Mouse (Mus musculus) kidney, adult 8-10 months (tissue): Measurements from ENCODE around the gene Meis2.

Experiments
- DNase-seq, 2 experiments: peaks; one replicate each; pipeline ENCODE4 v3.0.0; 2022

The Meis2 gene

DNA sequence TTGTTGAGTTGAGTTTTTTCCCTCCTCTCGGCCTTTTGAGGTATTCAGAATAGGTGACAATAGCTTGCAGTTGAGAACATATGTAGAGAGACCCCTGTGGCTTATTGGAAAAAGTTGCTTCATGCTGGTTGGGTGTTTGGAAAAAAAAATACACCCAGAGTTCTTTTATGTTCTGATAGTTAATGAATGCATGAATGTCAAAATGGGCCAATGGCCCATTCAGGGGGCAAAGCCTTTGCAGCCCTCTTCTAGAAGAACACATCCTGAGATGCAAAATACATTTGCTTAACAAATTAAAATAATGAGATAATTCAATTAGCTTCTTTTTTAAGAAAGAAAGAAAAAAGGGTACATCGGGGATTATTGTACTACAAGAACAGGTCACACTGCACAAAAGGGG lies 69.2 kb downstream of the Meis2 start:
- no peak for DNase-seq

DNA sequence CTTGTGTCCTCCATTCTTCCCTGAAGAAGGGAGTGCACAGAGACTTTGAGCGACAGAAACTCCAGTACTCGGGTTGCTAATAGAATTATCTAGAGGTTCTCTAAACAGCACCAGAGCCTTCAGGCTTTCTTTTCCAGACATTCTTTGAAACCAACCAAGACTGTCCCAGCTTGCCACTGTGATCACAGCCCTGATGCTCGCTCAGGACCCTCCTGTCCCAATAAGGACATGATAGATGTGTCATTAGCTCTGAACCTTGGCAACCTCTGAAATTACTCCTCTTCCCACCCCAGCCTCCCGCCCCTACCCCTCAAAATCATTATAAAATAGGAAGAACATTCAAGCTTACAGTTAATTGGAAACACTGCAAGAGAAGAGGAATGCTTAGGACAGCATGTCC lies 71.8 kb downstream of the Meis2 start:
- no peak for DNase-seq

DNA sequence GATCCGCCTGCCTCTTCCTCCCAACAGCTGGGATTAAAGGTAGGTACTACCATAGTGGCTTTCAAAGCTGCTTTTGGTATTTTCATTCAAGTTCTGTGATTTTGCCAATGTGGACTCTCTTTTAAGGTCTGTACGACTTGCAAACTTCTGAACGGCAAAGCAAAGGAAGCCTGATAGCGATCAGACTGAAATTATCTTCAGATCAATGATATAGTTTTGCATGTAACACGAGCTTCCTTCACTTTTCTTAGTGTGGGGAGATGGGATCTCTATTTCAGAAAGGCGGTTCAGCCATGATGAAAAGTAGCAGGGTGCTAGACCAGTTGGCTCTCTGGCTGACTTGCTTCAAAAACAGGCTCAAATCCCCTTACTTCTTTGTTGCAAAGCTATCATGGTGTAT lies 76.4 kb downstream of the Meis2 start:
- no peak for DNase-seq

- DNase-seq = no peak
Observed at GRCm38 (mm10) chr2:115988448-115988847, 77.2 kb downstream of the Meis2 start.

DNA sequence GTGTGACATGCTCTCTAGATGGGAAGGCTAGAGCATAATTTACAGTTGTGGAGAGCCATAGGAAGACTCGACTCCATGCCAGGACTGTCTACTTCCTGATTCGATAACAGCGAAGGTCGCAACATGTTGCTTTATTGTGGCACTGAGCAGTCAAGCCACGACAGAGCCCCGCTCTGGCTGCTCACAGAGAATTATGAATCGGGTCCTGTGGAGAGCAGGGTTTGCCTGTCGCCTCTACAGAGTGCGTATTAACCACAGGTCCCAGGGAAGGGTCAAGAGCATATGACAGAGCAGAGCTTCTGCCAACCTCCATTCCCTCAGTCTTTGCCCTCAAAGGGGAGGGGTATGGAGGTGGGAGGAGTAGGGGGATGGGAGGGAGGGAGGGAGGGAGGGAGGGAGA lies 80.7 kb downstream of the Meis2 start:
- DNase-seq = no peak

DNA sequence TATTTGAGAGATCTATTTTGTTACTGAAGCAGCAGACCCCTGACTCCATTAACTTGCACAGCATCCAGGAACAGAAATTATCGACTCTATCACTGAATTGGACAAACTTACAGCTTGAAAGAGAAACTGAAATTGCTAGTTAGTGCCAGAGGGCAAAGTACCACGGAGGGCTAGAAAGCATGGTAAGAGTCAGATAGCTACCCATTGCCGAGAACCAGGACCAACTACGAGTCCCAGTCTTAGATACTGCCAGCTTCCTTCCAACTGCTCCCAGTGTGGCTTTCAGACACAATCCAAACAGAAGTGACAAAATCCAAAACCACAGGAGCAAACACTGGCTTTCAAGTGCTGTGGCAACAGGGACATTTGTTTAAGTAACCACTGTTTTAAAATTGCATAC lies 81.2 kb downstream of the Meis2 start:
- DNase-seq = no peak

DNA sequence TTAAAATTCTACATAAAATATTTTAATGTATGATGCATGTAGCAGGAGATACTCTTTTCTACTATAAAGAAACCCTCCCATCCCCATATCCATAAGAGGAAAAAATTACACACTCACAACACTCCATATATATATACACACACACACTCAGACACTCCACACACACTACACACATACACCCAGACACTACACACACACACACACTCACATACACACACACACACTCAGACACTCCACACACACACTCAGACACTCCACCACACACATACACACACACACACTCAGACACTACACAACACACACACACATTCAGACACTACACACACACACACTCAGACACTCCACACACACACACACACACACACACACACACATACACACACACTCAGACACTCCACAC lies 85.1 kb downstream of the Meis2 start:
- no peak for DNase-seq

GRCm38 (mm10) chr2:115979683-115980476 lies 85.8 kb downstream of the Meis2 start:
- peak; percentile 9 to 14 for DNase-seq

DNA sequence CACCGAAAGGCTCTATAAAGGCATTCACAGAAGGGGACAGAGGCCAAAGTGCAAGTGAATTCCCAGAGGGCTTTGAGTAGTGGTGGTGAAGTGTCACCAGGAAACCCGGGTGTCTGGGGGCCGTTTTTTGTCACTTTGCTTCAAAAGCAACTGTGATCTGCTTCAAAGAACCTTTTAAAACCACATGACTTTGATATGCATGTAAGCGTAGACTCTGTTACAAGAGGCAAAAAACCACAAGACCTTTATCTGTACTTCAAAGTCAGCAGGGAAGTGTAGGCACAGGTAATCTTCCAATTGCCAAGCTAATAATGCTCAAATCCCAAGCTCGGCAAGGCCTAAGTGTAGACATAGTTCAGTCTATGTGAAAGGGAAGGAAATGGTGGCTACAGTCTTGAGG lies 87.0 kb downstream of the Meis2 start:
- no peak for DNase-seq

- DNase-seq = no peak
Observed at GRCm38 (mm10) chr2:115971296-115971805, 94.3 kb downstream of the Meis2 start.

DNA sequence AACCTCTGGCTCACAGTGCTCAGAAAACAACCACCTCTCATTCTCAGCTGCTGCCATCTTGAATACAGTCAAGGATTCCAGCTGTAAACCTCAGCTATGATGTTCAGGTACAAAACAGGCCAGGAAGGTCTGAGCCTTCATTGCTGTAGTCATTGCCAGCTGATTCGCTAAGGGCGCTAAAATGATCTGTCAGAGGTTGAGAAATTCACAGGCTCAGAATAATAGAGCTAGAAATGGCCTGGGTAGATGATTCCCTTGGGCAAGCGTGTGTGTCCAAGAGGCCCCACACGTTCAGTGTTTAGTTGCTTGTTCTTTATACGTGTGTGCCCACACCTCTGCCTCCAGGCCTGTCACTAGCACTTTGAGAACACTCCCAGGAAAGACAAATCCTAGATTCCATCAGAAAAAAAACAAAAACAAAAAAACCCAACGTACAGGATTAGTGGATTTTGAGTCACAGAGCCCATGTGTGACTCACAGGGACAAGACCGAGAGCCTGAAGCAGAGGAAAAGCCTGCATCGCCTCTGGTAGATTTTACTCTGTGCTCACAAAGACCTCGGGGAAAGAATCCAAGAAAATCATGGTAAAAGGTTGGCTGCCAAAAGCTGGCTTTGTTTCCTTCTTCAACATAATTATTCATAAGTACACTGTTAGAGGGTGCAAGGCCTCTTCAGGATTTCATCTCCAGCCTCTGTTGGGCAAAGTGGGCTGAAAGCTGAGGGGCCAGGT lies 95.4 kb downstream of the Meis2 start:
- no peak for DNase-seq

DNA sequence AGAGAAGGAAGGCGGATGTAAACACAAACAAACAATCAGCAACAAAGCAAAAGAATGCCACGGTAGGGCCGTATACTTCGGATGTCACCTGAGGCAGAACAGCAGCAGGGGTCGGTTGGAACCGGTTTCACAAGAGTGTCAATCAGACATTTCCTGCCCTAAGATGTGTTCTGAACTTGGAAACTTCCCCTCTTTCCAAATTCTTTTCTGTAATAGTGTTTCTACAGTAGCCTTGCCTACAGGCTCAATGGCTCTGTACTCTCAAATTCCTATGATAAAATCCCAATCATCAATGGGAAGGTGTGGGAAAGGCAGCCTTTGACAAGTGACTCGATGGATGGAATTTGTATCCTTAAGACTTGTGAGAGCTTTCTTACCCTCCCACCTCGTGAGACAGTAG lies 96.4 kb downstream of the Meis2 start:
- DNase-seq = no peak

DNA sequence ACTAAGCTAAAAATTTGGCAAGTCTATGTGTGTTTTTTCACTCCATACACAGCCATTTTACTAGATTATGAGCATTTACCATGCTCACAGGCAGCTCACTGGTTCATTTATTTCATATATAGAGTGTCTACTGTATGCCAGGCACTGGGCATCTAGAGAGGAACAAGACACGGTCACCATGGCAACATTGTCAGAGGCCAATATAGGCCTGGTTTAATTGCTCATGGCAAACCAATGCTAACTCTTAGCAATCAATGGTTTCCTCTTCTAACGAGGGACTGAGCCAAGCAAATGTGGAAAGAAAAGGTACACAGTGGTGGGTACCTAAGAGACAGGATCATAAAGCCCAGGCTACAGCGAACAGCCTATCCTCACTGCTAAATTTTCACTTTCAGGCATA lies 100.7 kb downstream of the Meis2 start:
- no peak for DNase-seq

DNA sequence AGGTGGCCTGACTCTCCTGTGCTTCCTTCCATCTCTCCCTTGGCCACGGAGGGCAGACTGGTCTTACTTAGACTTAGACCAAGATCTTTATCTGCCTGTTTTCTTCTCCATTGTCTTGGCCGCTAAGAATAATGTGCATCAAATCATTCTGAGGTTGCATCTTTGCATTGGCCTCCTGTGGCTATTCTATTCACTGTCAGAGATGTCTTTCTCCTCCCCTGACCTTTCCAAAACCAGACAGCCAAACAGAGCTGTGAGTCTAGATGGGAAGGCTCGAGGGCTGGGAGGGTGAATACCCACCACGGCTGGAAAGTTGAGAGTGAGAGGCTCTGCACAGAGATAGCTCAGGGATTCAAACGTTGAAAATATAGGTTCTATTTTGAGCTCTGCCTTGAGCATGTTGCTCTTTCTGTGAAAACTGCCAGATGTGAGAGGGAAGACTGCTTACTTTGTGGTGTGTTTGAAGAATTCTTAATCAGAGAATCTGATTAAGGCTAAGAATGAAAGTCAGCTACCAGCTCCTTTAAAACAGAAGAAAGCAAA lies 102.3 kb downstream of the Meis2 start:
- DNase-seq = no peak

DNA sequence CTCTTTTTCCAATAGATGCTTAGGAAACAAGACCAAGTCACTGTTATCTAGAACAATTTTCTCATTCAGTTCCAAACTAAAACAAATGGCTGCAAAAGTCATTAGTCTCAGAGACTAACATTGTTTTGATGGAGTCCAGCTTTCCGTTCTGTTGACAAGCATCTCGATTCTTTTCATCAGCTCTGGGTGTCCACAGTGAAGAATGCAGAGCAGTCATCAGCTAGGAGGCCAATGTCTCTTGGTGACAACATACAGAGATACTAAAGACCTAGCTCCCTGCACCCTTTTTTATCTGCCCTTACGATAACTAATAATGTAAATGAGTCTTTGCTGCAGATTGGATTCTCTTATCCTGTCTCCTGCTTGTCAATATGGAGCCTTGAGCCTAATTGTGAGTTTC lies 102.9 kb downstream of the Meis2 start:
- no peak for DNase-seq

DNA sequence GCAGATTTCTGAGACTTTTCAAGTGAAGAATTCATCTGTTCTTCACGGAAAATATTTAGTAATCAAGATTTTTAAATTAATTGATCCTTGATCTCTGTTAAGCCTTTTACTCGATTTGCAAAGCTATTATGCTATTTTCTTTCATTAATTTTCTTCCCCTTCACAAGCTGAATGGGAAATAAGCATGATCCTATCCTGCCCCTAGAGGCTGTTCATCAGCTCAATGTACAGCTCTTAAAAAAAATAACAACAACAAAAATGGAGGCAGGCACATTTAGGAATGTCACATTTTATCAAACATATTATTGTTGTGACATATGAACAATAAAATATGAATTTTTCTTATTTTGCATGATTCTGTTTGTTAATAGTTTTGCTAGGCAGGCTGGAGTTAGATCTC lies 103.5 kb downstream of the Meis2 start:
- no peak for DNase-seq

DNA sequence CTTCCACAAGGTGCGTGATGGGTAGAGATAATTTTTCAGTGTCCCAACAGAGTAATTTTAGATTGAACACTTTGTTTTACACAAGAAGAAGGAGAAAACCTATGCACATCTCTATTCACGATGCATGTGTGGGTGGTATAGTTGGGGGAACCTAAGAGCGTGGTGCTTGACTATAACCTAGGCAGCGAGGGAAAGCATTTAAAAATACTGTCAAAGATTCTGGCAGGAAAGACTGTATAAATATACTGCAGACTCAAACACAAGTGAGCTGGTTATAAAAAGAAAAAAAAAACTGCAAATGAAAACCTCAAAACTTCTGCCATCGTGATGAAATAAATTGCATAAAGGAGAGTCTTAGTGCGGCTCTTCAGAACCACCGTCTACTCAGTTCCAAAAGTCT lies 105.0 kb downstream of the Meis2 start:
- DNase-seq = no peak

DNA sequence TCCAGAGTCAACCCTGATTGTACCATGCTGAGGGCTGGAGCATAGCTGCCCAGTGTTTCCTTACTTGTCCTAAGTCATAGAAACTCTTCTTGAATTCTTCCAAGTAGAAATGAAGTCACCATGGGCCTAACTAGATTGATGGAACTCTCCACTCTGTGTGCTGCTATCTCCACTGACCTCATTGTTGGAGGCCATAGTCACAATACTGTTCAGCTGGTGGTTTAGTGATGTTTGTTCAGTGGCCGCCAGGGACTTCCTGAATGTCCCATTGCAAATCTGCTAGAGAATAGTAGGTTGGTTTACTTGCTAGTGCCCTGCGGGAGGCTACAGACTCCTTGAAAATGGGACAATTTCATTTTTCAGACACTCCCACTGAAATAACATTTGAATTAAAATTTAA lies 108.9 kb downstream of the Meis2 start:
- DNase-seq = no peak

DNA sequence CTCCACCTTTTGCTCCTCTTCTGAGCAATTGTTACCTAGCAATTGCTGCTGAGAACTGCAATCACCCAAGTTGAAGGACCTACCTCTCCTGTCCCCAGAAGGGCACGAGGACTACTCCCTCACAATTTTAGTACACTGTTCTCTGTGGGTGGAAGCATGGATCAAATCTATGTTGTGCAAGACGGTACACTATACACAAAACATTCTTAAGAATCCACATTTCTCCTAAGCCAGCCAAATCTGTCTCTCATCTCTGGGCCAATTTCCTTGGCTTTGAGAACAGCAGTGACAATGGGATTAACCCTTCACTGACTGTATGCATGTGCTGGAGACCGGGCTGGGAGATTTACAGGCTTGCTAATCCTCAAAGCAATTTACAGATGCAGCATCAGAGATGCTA lies 115.0 kb downstream of the Meis2 start:
- no peak for DNase-seq

DNA sequence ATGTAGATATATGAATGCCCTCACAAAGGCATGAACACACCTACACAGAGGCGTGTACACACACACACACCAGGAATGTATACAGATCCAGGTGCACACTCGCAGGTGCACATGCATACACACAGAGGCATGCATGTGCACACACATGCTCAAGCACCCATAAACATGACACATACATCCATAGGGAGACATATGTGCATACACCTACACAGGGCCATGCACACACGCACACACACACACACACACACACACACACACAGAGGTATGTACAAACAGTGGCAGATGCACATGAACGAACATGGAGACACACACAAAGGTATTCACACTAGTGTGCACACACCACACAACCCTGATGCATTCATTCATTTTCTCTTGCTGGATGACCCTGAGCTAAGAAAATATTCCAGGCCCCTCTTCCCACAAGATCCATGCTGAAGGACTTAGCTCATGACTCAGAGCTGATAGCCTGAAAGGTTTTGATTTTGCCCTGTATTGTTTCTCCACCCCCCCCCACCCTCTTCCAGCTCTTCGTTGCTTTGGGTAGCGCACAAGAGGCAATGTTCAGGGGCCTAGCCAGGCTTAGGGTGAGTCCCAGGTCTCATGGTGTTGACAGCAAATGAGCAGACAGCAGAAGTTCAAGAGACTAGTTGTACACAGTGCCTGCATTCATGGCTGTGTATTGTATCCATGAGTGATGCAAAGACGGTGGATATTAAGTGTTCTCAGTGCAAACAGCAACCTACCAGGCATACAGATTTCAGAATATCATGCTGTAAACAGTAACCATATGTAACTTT lies 116.8 kb downstream of the Meis2 start:
- no peak for DNase-seq

GRCm38 (mm10) chr2:115947714-115948226 lies 117.9 kb downstream of the Meis2 start:
- no peak for DNase-seq

- no peak for DNase-seq
Observed at GRCm38 (mm10) chr2:115943044-115943443, 122.6 kb downstream of the Meis2 start.

DNA sequence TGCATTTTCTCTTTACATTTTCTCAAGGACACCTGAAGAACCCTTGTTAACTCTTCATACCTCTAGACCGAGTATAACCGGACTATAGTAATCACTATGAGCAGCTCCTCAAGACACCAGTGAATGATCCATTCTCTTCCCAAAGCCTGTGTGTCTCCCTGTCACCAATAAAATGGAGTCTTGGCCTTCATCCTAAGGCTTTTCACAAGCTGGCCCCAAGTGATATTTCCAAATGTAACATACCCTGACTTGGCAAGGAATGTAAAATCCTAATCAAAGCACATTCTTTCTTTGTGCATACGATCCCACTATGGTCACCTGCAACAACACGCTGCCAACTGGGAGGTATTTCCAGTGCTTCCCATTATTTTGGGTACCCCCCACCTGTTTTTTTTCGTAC lies 125.8 kb downstream of the Meis2 start:
- DNase-seq = no peak
